Mouse (Mus musculus): ENCODE measurements at regions not wholly inside any gene's neighbourhood (a gene's known extent, or its start where the extent isn't known, plus 50 kb on each side); places are given as distances from the start of the nearest gene placed in this dataset. TPM values are rescaled to one million over a fixed set of nuclear protein-coding genes. Genes with fewer than 3 reads are reported as not detected.

DNA sequence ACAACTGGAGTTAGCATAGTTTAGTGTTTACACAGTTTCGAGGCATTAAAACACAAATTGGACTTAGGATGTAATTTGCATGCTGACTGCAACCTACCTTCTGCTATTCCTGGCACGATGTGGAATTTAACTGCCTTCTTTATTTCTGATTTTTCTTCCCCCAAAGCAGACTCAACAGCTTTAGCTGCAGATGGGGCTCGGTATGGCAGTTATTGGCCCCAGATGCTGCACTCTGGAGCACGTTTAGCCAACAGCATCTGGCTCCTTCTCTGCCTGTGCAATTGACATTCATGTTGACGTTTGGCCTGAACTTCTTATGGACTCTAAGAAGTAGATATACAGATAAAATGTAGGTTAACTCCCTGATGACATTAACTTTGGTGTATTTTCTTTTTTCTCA lies 625.8 kb upstream of the Gm597 start:
- no peak overlapping the region for H3K4me3 ChIP-seq (ENCODE audit: low read depth, low read length)
- H3K4me1 ChIP-seq (ENCODE audit: control insufficient read depth, insufficient read depth, low read length) = no peaks in the 10 kb centered on the region
- no peak for ATAC-seq (ENCODE audit: low FRiP score)
- H3K9me3 ChIP-seq (ENCODE audit: control insufficient read depth, low read length) = no peaks in the 10 kb centered on the region
- WGBS = 70% methylated on average over 5 of the region's 5 CpGs
- H3K36me3 ChIP-seq (ENCODE audit: control insufficient read depth, insufficient read depth, low read length) = no peaks in the 10 kb centered on the region
- DNase-seq (ENCODE audit: low spot score, missing footprints) = no peak
- H3K27me3 ChIP-seq (ENCODE audit: control insufficient read depth, insufficient read depth, low read length) = no peaks in the 10 kb centered on the region
- H3K27ac ChIP-seq (ENCODE audit: low read depth, low read length) = no peak overlapping the region
- no peak overlapping the region for H3K4me2 ChIP-seq
- no peak overlapping the region for H3K9ac ChIP-seq (ENCODE audit: low read length)

DNA sequence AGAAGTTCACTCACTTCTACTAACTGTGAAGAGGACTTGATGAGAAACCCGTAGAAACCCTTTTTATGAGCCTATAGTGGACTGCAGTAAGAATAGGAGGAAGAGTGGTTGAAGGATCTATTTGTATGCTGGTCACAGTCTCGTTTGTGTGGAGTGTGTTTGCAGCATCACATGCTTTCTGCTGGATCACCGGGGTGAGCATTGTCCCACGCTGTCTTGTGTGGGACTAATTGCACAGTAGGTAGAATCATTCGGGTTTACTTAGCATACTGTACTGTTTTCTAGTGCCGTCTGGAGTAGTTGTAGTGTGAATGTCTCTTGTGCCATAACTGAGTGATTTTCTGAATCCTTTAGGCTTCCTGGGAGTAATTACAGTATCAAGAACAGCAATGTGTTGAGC lies 624.1 kb upstream of the Gm597 start:
- H3K4me2 ChIP-seq = no peak overlapping the region
- 80% methylated on average over 6 of the region's 6 CpGs for WGBS
- DNase-seq (ENCODE audit: low spot score, missing footprints) = no peak
- H3K9me3 ChIP-seq (ENCODE audit: control insufficient read depth, low read length) = no peaks in the 10 kb centered on the region
- ATAC-seq (ENCODE audit: low FRiP score) = no peak
- H3K9ac ChIP-seq (ENCODE audit: low read length) = no peak overlapping the region
- no peaks in the 10 kb centered on the region for H3K36me3 ChIP-seq (ENCODE audit: control insufficient read depth, insufficient read depth, low read length)
- no peaks in the 10 kb centered on the region for H3K27me3 ChIP-seq (ENCODE audit: control insufficient read depth, insufficient read depth, low read length)
- no peak overlapping the region for H3K27ac ChIP-seq (ENCODE audit: low read depth, low read length)
- H3K4me1 ChIP-seq (ENCODE audit: control insufficient read depth, insufficient read depth, low read length) = no peaks in the 10 kb centered on the region
- no peak overlapping the region for H3K4me3 ChIP-seq (ENCODE audit: low read depth, low read length)

DNA sequence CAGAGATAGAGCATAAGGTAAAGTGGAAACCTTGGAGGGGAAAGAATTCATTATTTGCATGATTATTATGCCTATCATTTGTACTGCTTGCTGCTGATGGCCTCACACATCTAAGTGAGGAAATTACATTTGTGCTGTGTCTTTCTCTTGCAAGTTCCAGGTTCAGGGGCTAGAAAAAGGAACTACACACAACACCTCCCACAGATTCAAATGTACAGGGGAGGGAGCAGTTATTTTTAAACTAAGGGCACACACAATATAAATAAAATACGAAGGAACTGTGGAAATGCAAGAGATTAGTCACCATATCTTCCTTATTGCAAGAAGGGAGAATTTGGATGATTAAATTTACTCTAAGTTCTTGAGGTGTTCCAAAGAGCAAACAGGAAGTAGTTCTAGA lies 583.7 kb upstream of the Gm597 start:
- Histone ChIP-seq H3K9ac (ENCODE audit: low read length) (no peak overlapping the region), H3K4me2 (no peak overlapping the region), H3K27ac (ENCODE audit: low read depth, low read length) (no peak overlapping the region), H3K4me3 (ENCODE audit: low read depth, low read length) (no peak overlapping the region), H3K9me3 (ENCODE audit: control insufficient read depth, low read length) (no peaks in the 10 kb centered on the region), H3K36me3 (ENCODE audit: control insufficient read depth, insufficient read depth, low read length) (no peaks in the 10 kb centered on the region), H3K27me3 (ENCODE audit: control insufficient read depth, insufficient read depth, low read length) (no peaks in the 10 kb centered on the region), H3K4me1 (ENCODE audit: control insufficient read depth, insufficient read depth, low read length) (no peaks in the 10 kb centered on the region)
- no peak for DNase-seq (ENCODE audit: low spot score, missing footprints)
- ATAC-seq (ENCODE audit: low FRiP score) = no peak
- WGBS = 66% methylated on average over 1 of the region's 1 CpGs

DNA sequence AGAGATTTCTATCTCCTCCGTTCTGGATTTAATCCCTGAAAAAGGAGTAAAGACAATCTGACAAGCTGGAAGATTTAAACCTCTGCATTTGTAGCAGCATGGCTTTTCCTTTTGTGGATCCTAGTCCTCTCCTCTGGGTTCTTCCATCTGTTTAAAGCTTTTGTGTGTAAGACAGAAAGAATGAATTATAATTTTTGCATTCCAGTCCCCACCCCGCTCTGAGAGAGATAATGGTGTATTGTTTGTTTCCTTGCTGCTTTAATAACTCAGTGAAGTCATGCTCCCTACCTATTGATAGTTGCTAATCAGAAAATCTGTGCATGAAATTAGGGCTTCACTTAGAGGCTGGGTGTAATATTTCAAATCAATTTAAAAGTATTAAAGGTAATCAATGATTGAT lies 561.5 kb upstream of the Gm597 start:
- ATAC-seq (ENCODE audit: low FRiP score) = 0 out of 2 replicates have a peak, but pooled peaks have one; percentile 44
- Histone ChIP-seq H3K9ac (ENCODE audit: low read length) (no peak overlapping the region), H3K4me2 (no peak overlapping the region), H3K27ac (ENCODE audit: low read depth, low read length) (no peak overlapping the region), H3K9me3 (ENCODE audit: control insufficient read depth, low read length) (no peaks in the 10 kb centered on the region), H3K36me3 (ENCODE audit: control insufficient read depth, insufficient read depth, low read length) (no peaks in the 10 kb centered on the region), H3K27me3 (ENCODE audit: control insufficient read depth, insufficient read depth, low read length) (no peaks in the 10 kb centered on the region), H3K4me3 (ENCODE audit: low read depth, low read length) (no peak overlapping the region), H3K4me1 (ENCODE audit: control insufficient read depth, insufficient read depth, low read length) (0 out of 2 replicates have a peak, but pooled peaks cover 2% of the 10 kb centered on the region)
- 22% methylated on average over 2 of the region's 2 CpGs for WGBS
- DNase-seq (ENCODE audit: low spot score, missing footprints) = peak; percentile 85

DNA sequence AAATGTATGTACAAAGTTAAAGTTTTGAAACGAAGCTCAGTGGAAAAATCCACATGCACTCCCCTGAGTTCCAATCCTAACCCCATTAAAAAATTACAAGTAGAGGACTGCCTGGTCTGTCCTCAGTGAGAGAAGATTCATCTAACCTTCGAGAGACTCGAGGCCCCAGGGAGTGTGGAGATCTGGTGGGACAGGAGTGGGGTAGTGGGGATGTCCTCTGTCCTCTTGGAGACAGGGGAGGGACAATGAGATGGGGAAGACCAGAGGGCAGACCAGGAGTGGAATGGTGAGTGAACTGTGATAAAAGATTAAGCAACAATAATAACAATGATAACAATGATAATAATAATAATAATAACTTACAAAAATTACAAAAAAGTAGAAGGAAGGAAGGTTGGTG lies 560.9 kb upstream of the Gm597 start:
- Histone ChIP-seq H3K27ac (ENCODE audit: low read depth, low read length) (no peak overlapping the region), H3K4me2 (no peak overlapping the region), H3K36me3 (ENCODE audit: control insufficient read depth, insufficient read depth, low read length) (no peaks in the 10 kb centered on the region), H3K27me3 (ENCODE audit: control insufficient read depth, insufficient read depth, low read length) (no peaks in the 10 kb centered on the region), H3K4me1 (ENCODE audit: control insufficient read depth, insufficient read depth, low read length) (0 out of 2 replicates have a peak, but pooled peaks cover 2% of the 10 kb centered on the region), H3K4me3 (ENCODE audit: low read depth, low read length) (no peak overlapping the region), H3K9ac (ENCODE audit: low read length) (no peak overlapping the region), H3K9me3 (ENCODE audit: control insufficient read depth, low read length) (no peaks in the 10 kb centered on the region)
- no peak for ATAC-seq (ENCODE audit: low FRiP score)
- 73% methylated on average over 3 of the region's 3 CpGs for WGBS
- DNase-seq (ENCODE audit: low spot score, missing footprints) = no peak

DNA sequence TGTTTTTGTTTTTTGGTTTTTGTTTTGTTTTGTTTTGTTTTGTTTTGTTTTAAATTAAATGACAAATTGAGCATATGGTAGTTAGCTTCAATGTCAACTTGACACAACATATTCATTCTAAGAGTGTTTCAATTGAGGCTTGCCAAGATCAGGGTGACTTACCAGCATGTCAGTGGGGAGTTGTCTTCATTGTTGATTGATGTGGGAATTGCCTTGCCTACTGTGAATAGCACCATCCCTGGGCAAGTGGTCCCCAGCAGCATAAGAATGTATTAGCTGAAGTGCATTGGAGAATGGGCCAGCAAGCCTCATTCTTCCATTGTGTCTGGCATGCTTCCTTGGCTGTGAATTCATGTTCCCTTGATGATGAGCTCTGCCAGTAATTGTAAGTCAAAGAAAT lies 548.9 kb upstream of the Gm597 start:
- Histone ChIP-seq H3K4me2 (no peak overlapping the region), H3K9me3 (ENCODE audit: control insufficient read depth, low read length) (no peaks in the 10 kb centered on the region), H3K9ac (ENCODE audit: low read length) (no peak overlapping the region), H3K27ac (ENCODE audit: low read depth, low read length) (no peak overlapping the region), H3K36me3 (ENCODE audit: control insufficient read depth, insufficient read depth, low read length) (no peaks in the 10 kb centered on the region), H3K4me1 (ENCODE audit: control insufficient read depth, insufficient read depth, low read length) (no peaks in the 10 kb centered on the region), H3K4me3 (ENCODE audit: low read depth, low read length) (no peak overlapping the region), H3K27me3 (ENCODE audit: control insufficient read depth, insufficient read depth, low read length) (no peaks in the 10 kb centered on the region)
- DNase-seq (ENCODE audit: low spot score, missing footprints) (no peak), ATAC-seq (ENCODE audit: low FRiP score) (no peak)

Small RNA genes lying in the stretch of these regions (microRNA-seq; reads per million reads assigned to microRNA genes)
- not detected for gene Gm23785
